Mouse (Mus musculus) myocyte (in vitro differentiated cells): ENCODE measurements around the gene Rnf141.

Source experiments
- E2F4 ChIP-seq: IDR thresholded peaks from one replicate; pipeline ENCODE4 v1.6.1; 2011; ENCODE audit warnings: mild to moderate bottlenecking, control low read depth, moderate library complexity; ENCODE audit not compliant: insufficient read depth
- MAX ChIP-seq: IDR thresholded peaks from one replicate; pipeline ENCODE4 v1.6.1; 2011; ENCODE audit warnings: low read depth, mild to moderate bottlenecking, control low read depth
- MYOG ChIP-seq, 3 experiments: IDR thresholded peaks; one replicate each; pipeline ENCODE4 v1.6.1; 2011; ENCODE audit warnings: control low read depth in 2 of 3, low read depth in 2 of 3, mild to moderate bottlenecking in 2 of 3; ENCODE audit not compliant: insufficient read length in 2 of 3, control insufficient read depth in 1 of 3, insufficient read depth in 1 of 3
- POLR2A ChIP-seq: IDR thresholded peaks from one replicate; pipeline ENCODE4 v1.6.1; 2011; ENCODE audit warnings: low read depth, mild to moderate bottlenecking, control low read depth, moderate library complexity; ENCODE audit not compliant: insufficient read length
- POLR2AphosphoS2 ChIP-seq: IDR thresholded peaks from one replicate; pipeline ENCODE4 v1.6.1; 2011; ENCODE audit warnings: low read depth, control low read depth; ENCODE audit not compliant: insufficient read length
- SRF ChIP-seq: IDR thresholded peaks from one replicate; pipeline ENCODE4 v1.6.1; 2011; ENCODE audit warnings: low read depth; ENCODE audit not compliant: control insufficient read depth, insufficient read length
- TCF12 ChIP-seq: IDR thresholded peaks from one replicate; pipeline ENCODE4 v1.6.1; 2011; ENCODE audit warnings: mild to moderate bottlenecking, control low read depth; ENCODE audit not compliant: poor library complexity, insufficient read depth, severe bottlenecking
- TCF3 ChIP-seq: IDR thresholded peaks from one replicate; pipeline ENCODE4 v1.6.1; 2011; ENCODE audit warnings: low read depth, control low read depth; ENCODE audit not compliant: insufficient read length
- USF1 ChIP-seq: IDR thresholded peaks from one replicate; pipeline ENCODE4 v1.6.1; 2011; ENCODE audit warnings: low read depth, mild to moderate bottlenecking, control low read depth, moderate library complexity

DNA sequence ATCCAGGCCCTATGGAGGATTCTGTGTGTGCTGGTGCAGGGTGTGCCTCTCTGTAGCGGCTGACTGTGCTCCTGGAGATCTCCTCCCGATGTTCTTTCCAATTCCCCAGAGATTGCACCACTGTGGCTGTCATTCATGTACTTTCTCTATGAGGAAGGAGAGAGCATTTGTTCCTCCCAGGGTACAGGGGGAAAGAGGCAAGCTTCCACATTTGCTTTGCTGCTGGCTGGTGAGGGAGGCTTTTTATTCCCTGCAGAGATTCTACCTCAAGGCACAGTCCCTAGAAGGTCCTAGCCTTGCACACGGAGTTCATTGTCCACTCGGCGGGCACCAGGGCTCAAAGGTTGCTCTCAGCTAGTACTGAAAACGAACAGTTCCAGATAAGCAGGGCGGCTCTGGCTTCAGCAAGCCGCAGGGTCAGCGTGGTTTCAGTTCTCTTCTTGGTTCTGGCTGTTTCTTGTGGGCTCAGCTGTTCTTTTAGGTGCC, 47.3 kb upstream of the Rnf141 start:
- TF ChIP-seq USF1: no peak
- no peak for TF ChIP-seq POLR2A
- TF ChIP-seq MAX: no peak
- TF ChIP-seq MYOG (IDR thresholded peaks at IDR 0.05; ENCODE audit: control insufficient read depth in 1 of 3, insufficient read depth in 1 of 3, insufficient read length in 2 of 3, low read depth in 2 of 3): no peak
- TF ChIP-seq E2F4: no peak
- no peak for TF ChIP-seq POLR2AphosphoS2
- TF ChIP-seq TCF12: no peak
- TF ChIP-seq SRF: no peak
- TF ChIP-seq TCF3: no peak
